Mouse (Mus musculus) myocyte (in vitro differentiated cells): ENCODE data around the gene Mki67.

Experiments
- CEBPB ChIP-seq: IDR thresholded peaks from 2 replicates; pipeline ENCODE4 v1.6.1; 2011; ENCODE audit warnings: mild to moderate bottlenecking, moderate library complexity; ENCODE audit not compliant: poor library complexity, insufficient read depth, severe bottlenecking
- E2F4 ChIP-seq: IDR thresholded peaks from one replicate; pipeline ENCODE4 v1.6.1; 2011; ENCODE audit warnings: mild to moderate bottlenecking, control low read depth, moderate library complexity; ENCODE audit not compliant: insufficient read depth
- MAX ChIP-seq: IDR thresholded peaks from one replicate; pipeline ENCODE4 v1.6.1; 2011; ENCODE audit warnings: low read depth, mild to moderate bottlenecking, control low read depth
- MYOD1 ChIP-seq, 3 experiments: IDR thresholded peaks; one replicate each; pipeline ENCODE4 v1.6.1; 2011; ENCODE audit warnings: control low read depth in 2 of 3, low read depth in 2 of 3, mild to moderate bottlenecking in 2 of 3, moderate library complexity in 1 of 3; ENCODE audit not compliant: insufficient read length in 2 of 3, control insufficient read depth in 1 of 3
- MYOG ChIP-seq, 3 experiments: IDR thresholded peaks; one replicate each; pipeline ENCODE4 v1.6.1; 2011; ENCODE audit warnings: control low read depth in 2 of 3, low read depth in 2 of 3, mild to moderate bottlenecking in 2 of 3; ENCODE audit not compliant: insufficient read length in 2 of 3, control insufficient read depth in 1 of 3, insufficient read depth in 1 of 3
- POLR2A ChIP-seq: IDR thresholded peaks from one replicate; pipeline ENCODE4 v1.6.1; 2011; ENCODE audit warnings: low read depth, mild to moderate bottlenecking, control low read depth, moderate library complexity; ENCODE audit not compliant: insufficient read length
- POLR2AphosphoS2 ChIP-seq: IDR thresholded peaks from one replicate; pipeline ENCODE4 v1.6.1; 2011; ENCODE audit warnings: low read depth, control low read depth; ENCODE audit not compliant: insufficient read length
- REST ChIP-seq: IDR thresholded peaks from one replicate; pipeline ENCODE4 v1.6.1; 2011; ENCODE audit warnings: mild to moderate bottlenecking, control low read depth, moderate library complexity; ENCODE audit not compliant: insufficient read depth, insufficient read length
- SRF ChIP-seq: IDR thresholded peaks from one replicate; pipeline ENCODE4 v1.6.1; 2011; ENCODE audit warnings: low read depth; ENCODE audit not compliant: control insufficient read depth, insufficient read length
- TCF12 ChIP-seq: IDR thresholded peaks from one replicate; pipeline ENCODE4 v1.6.1; 2011; ENCODE audit warnings: mild to moderate bottlenecking, control low read depth; ENCODE audit not compliant: poor library complexity, insufficient read depth, severe bottlenecking
- TCF3 ChIP-seq: IDR thresholded peaks from one replicate; pipeline ENCODE4 v1.6.1; 2011; ENCODE audit warnings: low read depth, control low read depth; ENCODE audit not compliant: insufficient read length
- USF1 ChIP-seq: IDR thresholded peaks from one replicate; pipeline ENCODE4 v1.6.1; 2011; ENCODE audit warnings: low read depth, mild to moderate bottlenecking, control low read depth, moderate library complexity

DNA sequence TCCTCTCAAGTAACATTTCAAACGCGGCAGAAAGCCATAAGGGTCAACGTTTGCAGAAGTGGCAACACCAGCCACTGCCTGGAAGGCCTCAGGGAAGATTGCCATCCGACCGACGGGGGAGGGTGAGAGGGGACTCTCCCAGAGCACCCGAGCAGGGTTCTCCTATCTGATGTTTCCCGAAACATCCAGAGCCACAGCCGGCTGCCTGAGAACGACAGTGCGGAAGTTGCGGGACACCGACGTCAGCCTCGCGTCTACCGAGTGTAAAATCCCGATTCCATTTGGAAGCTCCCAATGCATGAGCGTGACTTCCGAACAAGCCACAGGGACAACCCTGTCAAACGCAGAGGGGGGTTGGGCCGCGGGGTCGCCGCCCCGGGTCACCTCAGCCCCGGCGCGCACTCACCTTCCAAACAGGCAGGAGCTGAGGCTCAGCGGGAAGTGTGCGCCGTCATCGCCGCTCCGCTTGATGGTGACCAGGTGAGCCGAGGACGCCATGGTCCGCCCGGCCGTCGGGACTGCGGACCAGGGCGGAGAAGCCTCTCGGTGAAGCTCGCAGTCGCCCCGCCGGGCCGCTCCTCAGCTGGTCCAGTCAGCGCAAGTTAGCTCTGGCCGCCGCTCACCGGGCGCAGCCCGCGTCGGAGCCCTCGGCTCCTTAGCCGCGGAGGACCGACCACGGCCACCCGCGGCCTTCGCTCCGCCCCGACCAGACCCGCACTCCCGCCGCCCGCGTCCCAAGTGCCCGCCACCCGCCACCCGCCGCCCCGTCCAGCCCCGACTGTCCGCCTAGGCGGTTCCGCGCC, at the start of gene Mki67:
- TF ChIP-seq POLR2A (peak; percentile 53), TCF12 (no peak), MAX (no peak), MYOG (IDR thresholded peaks at IDR 0.05; ENCODE audit: control insufficient read depth in 1 of 3, insufficient read depth in 1 of 3, insufficient read length in 2 of 3, low read depth in 2 of 3) (no peak), MYOD1 (IDR thresholded peaks at IDR 0.05; ENCODE audit: control insufficient read depth in 1 of 3, insufficient read length in 2 of 3, low read depth in 2 of 3) (no peak), E2F4 (no peak), CEBPB (no peak), USF1 (no peak), POLR2AphosphoS2 (peak; percentile 3), TCF3 (no peak), SRF (no peak), REST (no peak)
